Mouse (Mus musculus) spleen, postnatal 10 days (tissue): Measurements from ENCODE around the gene Dctpp1.
A peak's percentile ranks its signal among the peaks of the same experiment; 100 is the strongest.
"Not testable (repeated sequence)": the region's sequence is repeated elsewhere in the genome, so short reads cannot be mapped to it uniquely, and the experiment has no call there.

Experiments
- DNase-seq, 2 experiments: peaks; one replicate each; pipeline ENCODE4 v3.0.0; 2021 to 2022; ENCODE audit warnings: low spot score in 2 of 2

The Dctpp1 gene

DNA sequence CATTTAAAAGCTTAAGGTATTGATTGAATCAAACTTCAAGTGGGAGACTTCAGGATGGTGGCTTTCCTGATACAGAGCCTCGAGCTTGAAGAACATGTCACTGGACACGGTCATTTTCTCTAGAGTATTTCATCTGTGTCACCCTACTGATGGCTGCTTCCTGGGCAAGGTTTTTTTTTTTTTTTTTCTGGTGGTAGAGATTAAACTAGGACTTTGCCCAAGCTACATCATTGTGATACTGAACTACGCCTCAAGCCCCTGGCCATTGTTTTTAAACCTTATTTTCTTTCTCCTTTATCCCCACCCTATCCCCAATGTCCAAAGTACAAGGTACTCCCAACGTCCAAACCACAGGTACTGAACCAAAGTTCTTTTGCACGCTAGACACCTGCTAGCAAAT, 10.2 kb upstream of the Dctpp1 start:
- DNase-seq = no peak

DNA sequence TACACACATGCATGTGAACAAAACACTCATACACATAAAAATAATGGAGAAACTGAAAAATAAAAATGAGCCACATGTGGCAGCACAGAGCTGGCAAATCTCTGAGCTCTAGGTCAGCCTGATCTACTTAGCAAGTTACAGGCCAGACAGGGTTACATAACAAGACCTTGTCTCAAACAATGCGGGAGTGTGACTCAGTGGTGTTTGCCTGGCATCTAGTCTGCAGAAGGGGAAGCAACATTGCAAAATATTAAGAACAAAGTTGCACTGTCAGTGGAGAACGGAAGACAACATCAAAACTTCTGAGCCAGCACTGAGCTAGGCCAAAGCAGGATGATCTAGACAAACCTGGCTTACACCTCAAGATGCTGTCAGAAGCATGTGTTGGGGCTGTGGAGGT, 9.7 kb upstream of the Dctpp1 start:
- DNase-seq = no peak

DNA sequence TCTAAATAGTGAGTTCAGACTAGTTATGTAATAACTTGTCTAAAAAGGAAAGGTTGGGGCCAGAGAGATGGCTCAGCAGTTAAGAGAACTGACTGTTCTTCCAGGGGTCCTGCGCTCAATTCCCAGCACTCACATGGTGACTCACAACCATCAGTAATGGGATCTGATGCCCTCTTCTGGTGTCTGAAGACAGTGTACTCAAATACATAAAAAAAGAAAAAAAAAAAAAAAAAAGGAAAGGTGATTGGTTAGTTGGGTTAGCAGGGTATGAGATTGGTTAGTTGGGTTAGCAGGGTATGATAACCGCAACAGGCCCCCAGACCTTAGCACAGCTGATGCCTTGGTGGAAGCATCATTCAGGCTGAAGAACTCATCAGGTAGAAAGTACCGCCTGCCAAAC, 3.0 kb upstream of the Dctpp1 start:
- DNase-seq = no peak

DNA sequence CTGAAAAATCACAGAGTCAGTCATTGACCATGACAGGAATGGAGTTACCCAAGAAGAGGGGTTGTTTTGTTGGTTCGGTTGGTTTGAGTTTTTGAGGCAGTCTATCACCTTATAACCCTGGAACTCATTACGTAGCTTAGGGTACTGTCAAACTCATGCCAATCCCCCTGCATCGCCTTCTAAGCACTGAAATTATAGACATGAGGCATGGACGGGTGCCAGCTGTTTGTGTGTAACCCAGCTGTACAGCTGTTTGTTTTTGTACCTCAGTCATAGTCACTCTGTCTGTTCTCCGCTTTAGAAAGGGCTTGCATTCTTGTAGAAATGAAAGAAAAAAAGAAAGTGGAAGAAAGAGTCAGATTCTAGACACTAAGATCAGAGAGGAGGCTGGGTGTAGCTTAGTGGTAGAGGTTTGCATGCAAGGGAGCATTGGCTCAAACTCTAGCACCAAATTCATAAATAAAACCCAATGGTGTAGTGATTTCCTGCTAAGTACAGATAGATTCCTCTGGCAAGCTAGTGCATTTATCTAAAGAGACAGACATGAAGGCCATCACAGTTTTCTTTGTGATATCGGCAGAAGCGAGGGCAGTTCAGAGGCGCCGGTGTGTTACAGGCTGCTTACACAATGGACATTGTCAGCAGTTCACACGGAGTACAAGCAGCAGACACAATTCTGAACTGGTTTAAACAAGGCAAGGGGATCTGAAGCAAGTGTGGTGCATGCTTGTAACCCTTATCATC, 1.9 kb upstream of the Dctpp1 start:
- no peak for DNase-seq

DNA sequence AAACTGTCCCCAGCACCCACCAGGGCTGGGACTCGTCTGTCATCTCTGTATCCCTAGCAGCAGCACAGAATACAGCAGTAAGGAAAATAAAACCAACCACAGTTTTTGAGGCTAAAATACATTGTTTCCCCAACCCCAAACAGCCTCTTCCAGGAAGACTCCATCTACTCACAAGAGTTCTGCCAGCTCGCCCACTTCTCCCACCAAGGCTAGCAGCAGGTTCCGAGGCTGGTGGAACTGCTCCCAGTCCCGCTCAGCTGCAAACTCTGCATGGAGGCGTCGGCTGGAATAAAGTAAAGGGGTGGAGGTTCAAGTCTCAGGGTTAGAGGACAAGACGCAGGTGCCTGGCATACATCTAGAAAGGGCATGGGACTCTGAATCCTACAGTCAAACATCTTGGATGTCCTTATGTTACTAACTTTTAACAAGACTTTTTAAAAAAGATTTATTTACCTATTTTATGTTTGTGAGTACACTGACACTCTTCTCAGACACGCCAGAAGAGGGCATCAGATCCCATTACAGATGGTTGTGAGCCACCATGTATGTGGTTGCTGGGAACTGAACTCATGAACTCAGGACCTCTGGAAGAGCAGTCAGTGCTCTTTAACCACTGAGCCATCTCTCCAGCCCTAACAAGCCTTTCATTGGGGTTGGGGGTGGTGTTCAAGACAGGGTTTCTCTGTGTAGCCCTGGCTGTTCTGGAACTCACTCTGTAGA, 1.2 kb downstream of the Dctpp1 start:
- DNase-seq = no peak

DNA sequence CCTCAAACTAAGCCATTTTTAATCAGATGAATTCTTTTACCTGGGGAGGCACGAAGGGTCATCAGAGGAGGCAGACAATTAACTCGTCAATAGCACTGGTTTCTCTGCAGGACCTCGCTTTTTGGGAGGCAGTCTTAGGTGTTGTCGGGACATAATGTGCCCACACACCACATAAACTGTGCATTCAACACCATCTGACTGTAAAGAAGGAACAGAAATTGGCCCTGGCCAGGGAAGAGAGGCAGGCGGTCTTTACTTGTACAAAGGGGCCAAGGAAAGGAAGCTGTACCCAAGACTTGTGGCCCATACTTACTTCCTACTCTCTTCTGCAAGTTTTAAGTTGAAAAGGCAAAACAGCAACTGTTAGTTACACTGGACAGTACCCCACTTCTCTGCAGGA, 4.0 kb downstream of the Dctpp1 start:
- no peak for DNase-seq

DNA sequence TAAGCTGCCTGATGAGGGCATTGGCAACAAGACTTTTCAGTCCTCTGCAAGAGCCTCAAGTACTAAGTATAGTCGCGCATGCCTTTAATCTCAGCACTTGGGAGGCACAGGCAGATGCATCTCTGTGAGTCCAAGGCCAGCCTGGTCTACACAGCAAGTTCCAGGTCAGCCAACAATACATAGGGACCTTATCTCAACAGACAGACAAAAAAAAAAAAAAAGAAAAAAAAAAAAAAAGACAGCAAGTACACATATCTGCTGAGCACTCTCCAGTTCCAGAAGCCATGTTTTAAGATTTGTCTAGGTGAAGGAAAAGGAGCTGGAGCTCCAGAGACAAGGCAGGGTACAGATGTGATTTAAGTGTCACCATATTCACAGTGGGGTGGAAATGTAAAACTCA, 4.5 kb downstream of the Dctpp1 start:
- DNase-seq = no peak

DNA sequence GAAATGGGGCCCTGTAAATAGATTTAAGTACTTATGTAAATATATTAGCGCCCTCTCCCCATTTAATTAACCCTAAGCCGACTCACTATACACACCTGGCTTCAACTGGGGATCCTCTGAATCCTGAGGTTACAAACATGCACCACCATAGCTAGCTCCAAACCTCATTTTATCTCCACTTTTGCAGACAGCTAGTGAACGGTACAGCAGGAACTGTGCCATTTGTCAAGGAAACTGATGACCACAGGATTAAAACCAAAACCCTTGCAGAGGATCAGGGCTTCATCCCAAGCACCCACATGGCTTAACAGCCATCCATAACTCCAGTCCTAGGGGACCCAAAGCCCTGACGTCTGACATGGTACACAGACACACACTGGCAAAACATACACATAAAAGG, 5.5 kb downstream of the Dctpp1 start:
- no peak for DNase-seq

DNA sequence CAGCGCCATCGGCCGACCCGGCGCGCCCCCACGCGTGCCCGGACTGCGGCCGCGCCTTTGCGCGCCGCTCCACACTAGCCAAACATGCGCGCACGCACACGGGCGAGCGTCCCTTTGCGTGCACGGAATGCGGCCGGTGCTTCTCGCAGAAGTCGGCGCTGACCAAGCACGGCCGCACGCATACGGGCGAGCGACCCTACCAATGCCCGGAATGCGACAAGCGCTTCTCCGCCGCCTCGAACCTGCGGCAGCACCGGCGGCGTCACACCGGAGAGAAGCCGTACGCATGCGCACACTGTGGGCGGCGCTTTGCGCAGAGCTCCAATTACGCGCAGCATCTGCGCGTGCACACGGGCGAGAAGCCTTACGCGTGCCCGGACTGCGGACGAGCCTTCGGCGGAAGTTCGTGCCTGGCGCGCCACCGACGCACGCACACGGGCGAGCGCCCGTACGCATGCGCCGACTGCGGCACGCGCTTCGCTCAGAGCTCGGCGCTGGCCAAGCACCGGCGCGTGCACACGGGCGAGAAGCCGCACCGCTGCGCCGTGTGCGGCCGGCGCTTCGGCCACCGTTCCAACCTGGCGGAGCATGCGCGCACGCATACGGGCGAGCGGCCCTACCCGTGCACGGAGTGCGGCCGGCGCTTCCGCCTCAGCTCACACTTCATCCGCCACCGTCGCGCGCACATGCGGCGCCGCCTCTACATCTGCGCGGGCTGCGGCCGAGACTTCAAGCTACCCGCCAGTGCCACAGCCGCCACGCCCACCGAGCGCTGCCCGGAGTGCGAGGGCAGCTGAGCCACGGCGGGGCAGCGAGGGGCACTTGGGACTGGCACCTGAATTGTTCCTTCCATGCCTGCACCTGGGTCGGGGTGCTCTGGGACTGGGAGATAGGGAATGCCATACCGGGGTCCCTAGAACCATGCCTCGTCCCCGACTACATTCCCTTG, 6.4 kb downstream of the Dctpp1 start:
- peak; percentile 86 to 96 for DNase-seq

DNA sequence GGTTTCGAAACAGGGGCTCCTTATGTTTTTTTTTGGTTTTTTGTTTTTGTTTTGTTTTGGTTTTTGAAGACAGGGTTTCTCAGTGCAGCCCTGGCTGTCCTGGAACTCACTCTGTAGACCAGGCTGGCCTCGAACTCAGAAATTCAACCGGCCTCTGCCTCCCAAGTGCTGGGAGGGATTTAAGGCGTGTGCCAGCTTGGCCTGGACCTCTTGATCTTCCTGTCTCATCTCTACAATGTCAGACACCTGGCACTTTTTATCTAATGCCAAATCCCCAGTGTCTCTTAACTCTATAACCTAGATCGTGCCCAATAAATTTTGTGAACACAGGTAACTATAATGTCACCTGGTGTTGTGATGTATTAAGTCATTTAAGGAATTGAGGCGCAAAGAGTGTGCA, 7.2 kb downstream of the Dctpp1 start:
- DNase-seq = no peak

DNA sequence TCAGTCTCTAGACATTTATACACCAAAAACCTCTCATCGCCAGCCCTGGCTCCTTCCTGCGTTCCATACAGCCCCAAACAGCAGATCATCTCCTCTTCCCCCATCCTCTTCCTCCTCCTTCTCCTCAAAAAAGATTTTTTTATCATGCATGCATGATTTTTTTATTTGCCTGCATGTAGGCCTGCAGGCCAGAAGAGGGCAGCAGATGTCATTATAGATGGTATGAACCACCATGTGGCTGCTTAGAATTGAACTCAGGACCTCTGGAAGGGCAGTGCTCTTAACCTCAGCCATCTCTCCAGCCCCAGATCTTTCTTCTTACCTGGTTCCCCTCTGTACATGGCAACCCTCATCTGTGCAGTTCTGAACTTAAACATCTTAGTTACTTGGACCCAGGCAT, 8.1 kb downstream of the Dctpp1 start:
- peak in 1 of 2 experiments; percentile 63 for DNase-seq

DNA sequence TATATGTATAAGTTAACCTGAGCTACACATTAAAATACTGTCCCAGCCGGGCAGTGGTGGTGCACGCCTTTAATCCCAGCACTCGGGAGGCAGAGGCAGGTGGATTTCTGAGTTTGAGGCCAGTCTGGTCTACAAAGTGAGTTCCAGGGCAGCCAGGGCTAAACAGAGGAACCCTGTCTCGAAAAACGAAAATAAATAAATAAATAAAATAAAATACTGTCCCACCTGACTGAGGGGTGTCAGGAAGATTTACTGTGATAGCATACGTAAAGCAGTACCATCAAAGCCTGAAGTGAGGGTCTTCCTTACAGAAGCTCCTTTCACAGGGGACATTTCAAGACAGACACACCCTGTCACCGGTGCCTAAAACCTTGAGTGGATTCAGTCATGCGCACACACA, 10.0 kb downstream of the Dctpp1 start:
- not testable (repeated sequence) for DNase-seq

DNA sequence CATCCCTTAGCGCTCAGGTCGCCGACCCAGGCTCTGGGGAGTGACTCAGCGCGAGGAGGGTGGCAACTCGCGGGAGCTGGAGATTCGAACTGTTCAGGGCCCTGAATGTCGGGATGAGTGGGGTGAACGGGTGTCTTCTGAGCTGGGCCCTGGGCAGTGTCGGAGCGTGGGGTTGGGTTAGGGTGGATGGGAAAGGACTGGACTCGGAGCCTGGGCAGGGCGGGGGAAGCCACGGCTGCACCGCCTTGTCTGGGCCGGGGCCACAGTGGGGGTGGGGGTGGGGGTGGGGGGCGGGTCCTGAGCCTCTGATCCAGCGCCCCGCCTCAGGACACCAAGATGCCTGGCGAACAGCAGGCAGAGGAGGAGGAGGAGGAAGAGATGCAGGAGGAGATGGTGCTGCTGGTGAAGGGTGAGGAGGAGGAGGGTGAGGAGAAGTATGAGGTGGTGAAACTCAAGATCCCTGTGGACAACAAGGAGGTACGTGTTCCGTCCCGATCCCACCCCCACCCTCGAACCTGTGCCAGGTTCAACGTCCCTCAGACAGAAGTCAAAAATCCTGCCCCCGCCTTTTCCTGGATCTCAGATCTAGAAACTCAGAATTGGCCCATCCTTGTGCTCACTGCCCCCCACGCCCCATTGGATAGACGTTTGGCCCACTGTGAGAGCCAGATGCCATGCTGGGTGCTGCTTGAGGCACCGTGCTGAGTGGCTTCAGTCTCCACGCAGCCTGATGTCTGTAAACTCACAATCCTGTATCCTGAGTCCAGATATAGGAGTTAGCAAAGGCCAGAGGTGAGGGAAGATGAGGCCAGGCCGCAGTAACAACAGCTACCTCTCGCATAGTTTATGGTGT, 15.6 kb downstream of the Dctpp1 start:
- DNase-seq = no peak

DNA sequence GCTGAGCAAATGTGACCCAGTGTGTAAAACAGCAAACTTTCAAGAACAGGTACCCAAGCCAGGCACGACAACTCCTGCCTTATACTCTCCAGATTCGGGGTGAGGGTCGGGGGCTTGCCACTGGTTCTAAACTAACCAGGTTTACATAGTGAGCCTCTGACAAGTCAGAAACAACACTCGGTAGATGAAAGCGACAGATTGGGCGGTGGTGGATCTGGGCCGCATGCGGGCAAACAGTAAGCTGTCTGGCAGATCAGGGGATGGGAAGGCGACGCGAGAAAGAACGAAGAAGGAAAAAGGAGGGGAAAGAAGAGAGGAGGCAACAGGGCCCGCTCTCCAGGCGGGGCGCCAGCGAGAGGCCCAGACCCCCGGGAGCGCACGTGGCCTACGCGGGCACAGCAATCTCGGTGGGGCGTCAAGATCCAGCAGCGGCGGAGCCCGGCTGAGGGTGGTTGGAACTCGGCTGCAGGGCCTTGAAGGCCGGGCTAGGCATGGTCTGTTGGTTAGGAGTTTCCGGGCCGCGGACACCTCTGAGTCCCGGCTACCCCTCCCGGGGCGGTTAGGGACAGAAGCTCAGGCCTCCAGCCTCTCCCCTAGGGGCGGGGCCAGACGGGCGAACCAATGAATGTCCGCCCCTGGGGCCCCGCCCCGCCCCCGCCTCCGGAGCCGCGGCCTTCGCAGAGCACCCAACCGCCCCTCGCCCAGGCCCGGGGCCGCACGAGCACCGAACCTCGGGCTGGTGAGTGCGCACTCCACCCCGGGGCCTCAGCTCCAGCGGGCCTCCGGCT, 16.4 kb downstream of the Dctpp1 start, which contains the start of gene Zfp771:
Zfp771 (plus strand) TSS at position 405 of the 788 bp plus-strand sequence.
- peak; percentile 92 to 97 for DNase-seq

DNA sequence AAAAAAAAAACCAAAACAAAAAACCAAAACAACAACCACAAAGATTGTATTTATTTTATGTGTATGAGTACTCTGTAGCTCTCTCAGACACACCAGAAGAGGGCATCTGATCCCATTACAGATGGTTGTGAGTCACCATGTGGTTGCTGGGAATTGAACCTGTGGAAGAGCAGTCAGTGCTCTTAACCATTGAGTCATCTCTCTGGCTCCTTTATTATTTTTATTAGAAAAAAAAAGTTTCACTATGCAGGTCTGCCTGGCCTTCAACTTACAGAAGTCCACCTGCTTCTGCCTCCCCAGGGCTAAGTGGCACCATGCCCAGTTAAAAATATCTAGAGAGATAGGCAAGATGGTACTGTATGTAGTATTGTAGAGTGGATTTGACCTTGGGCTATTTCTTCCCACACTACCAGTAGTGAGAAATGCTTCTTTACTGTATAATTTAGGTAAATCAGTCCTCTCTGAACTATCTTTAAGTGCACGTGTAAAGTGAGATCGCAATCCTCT, 17.1 kb downstream of the Dctpp1 start:
- DNase-seq = no peak

DNA sequence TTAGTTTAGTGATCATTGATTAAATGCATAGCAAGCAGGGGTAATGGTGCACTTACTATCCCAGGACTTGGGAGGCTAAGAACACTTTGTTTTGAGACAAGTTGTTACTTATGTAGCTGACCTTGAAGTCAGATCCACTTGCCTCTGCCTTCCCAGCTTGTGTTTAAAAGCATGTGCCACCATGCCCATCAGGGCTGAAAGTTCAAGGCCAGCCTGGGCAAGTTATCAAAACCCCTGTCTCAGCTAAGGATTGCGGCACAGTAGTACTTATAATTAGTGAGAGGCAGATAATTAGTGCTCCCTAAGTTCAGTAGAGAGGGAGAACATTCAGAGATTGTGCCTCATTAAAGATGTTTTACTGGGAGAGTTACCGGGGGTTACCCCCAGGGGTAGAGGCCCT, 25.7 kb downstream of the Dctpp1 start:
- no peak for DNase-seq

DNA sequence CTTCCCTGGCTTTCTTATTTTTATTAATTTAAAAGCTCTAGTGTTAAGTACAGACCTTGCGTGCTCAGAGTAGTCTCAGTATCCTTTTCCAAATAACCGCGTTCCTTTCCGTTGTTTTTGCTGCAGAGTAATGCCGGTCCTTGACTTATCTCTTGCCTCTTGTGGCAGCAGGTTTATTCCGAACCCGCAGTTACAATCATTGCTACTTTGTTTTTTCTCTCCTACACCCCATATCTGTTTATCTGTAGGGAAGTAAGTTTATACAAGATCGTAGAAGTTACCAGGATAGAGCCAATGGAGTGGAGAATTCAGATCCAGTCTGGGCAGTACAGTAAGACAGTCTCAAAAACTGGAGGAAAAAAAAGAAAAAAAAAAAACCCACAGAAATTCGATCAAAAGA, 26.7 kb downstream of the Dctpp1 start:
- no peak for DNase-seq

DNA sequence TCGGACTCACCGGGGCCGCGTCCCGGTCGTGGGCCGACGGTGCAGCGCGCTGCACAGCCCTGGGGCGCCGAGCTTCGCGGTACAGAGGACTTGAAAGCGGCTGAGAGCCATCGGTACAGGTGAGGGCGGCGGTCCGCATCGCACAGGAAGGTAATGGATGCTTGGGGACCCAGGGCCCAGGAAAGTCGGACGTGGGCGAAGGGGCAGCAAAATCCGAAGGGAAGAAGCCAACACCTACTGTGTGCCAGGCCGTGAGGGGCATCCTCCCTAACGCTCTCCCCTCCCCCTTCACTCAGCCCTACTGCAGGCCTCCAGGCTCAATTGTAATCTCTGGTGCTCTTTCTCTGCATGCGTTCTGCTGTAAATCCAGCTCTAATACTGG, 27.1 kb downstream of the Dctpp1 start:
- no peak for DNase-seq

DNA sequence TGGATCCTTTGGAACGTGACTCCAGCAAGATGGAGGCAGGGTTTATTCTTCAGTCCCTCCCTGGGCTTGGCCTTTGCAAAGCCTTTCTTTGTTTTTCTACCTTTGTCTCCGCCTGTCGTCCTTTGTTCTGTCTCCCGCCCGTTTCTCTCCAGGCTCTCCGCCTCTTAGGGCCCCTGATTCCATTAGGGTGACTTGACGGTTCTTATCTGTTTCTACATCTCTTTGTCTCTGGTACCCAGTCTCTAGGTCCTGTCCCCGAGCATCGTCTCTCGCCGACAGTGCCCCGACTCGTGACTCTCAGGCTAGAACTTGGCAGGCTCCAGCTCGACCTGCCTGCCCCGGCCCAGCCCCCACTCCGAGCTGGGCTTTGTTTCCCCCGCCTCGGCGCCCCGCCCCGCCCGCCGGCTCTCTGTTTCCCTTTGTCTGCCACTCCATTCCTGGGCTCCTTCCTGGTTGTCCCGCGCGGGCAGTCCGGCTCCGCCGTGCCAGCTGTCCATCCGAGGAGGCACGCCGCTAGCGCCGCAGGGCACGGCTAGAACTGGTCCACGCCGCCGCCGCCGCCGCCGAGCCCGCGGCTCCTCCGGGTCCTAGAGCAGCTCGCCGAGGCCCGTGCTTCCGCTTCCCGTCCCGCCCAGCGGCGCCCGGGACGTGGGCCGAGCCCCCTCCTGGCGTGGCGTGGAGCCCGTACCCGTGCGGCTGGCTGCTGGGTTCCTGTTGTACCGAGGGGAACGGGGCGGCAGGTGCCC, 27.7 kb downstream of the Dctpp1 start, which contains the start of the genes Zfp553 and Sept1:
Zfp553 (plus strand) TSS at position 440 of the 746 bp plus-strand sequence.
Sept1 (minus strand) TSS at position 509 of the 746 bp plus-strand sequence.
- DNase-seq = peak; percentile 85
